Mouse (Mus musculus) bone marrow, adult 2 months (tissue): ENCODE data around the gene Cdc42bpg. TPM values are rescaled to one million over a fixed set of nuclear protein-coding genes. Genes with fewer than 3 reads are reported as not detected.

Experiments
- H3K27ac ChIP-seq: fragments of 200-500 bp; 2 replicates; pipeline ENCODE4 v1.5.1; 2012; ENCODE audit warnings: low read depth, mild to moderate bottlenecking, control low read depth, inconsistent platforms, low read length; ENCODE audit not compliant: control insufficient read depth, poor library complexity, insufficient read depth
- H3K4me1 ChIP-seq: fragments of 200-500 bp; 2 replicates; pipeline ENCODE4 v1.6.1; 2011; ENCODE audit warnings: low read length; ENCODE audit not compliant: control insufficient read depth, insufficient read depth
- H3K4me3 ChIP-seq: fragments of 200-500 bp; replicated peaks from 2 replicates; pipeline ENCODE3; 2011; ENCODE audit warnings: mild to moderate bottlenecking, low read depth, low read length, control low read depth; ENCODE audit not compliant: control insufficient read depth
- CTCF ChIP-seq: fragments of 200-500 bp; IDR thresholded peaks from 2 replicates; pipeline ENCODE4 v1.5.1; 2011; ENCODE audit warnings: low read length, control low read depth; ENCODE audit not compliant: control insufficient read depth, insufficient read depth
- POLR2A ChIP-seq: fragments of 200-500 bp; IDR thresholded peaks from 2 replicates; pipeline ENCODE4 v1.6.1; 2011; ENCODE audit warnings: low read depth, mild to moderate bottlenecking, control low read depth, low read length, borderline replicate concordance; ENCODE audit not compliant: control insufficient read depth
- WGBS: fragments of 180-500 bp; shearing (Covaris S2); methylation state at CpG from one replicate; pipeline ENCODE4 v1.1.7; 2018; 5-methylcytosine and 5-hydroxymethylcytosine counted together
- polyA plus RNA-seq: library from polyadenylated mRNA; stranded (reverse); fragments of >200 nt; gene quantifications from 2 replicates; pipeline ENCODE4 v1.2.4, GENCODE M21; 2011; ENCODE audit warnings: low replicate concordance; ENCODE audit not compliant: missing spikeins, insufficient read depth, insufficient read length

The Cdc42bpg gene
- polyA plus RNA-seq, 1 experiment: 13.6 TPM

DNA sequence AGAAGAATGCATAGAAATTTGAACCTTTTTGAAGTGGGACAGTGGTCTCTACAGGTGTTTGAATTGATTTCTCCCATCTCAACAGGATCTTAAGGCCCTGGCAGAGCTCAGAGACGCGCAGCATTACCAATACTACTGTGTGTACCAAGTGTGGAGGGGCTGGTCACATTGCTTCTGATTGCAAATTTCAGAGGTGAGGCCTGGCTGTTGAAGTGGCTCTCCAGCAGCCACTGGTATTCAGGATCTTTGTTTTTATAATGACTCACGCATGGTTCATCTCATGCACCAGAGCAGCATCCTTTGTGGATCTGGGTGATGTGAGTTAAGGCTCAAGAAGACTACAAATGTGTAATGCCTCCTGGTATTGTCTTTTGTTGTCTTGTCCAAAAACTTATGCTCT is 66.2 kb downstream of the Cdc42bpg start:
- 96% methylated on average over 3 of the region's 3 CpGs for WGBS
- TF ChIP-seq POLR2A (no peak), CTCF (no peak)
- no peak overlapping the region for H3K27ac ChIP-seq
- no peaks in the 10 kb centered on the region for H3K4me1 ChIP-seq
- no peak overlapping the region for H3K4me3 ChIP-seq

- Histone ChIP-seq H3K27ac (no peak overlapping the region), H3K4me1 (no peaks in the 10 kb centered on the region), H3K4me3 (no peak overlapping the region)
- TF ChIP-seq CTCF: peak; percentile 88
- TF ChIP-seq POLR2A: no peak
- 46% methylated on average over 12 of the region's 12 CpGs for WGBS
Observed at GRCm38 (mm10) chr19:6373539-6374400, 67.5 kb downstream of the Cdc42bpg start.

DNA sequence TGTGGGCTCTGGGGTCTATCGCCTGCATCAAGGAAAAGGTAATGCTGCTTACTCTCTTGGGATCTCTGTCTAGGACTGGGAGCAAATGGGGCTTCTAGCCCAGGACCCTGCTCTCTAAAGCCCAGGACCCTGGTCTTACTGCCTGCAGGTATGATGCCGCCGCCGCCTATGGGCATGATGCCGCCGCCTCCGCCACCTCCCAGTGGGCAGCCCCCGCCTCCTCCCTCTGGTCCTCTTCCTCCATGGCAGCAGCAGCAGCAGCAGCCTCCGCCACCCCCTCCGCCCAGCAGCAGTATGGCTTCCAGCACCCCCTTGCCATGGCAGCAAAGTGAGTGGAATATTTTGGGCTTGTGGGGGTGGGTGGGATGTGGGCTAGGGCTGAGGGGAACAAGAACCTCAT is 68.3 kb downstream of the Cdc42bpg start:
- WGBS: 98% methylated on average over 10 of the region's 10 CpGs
- Histone ChIP-seq H3K4me3 (no peak overlapping the region), H3K4me1 (no peaks in the 10 kb centered on the region), H3K27ac (no peak overlapping the region)
- TF ChIP-seq CTCF (no peak), POLR2A (no peak)

Other genes with a start within 250 kb of the Cdc42bpg start
- 29.9 and 52.5 TPM in 2 replicates for gene Mrpl49, start 248.7 kb upstream of the Cdc42bpg start, polyA plus RNA-seq
- gene Fau, start 248.6 kb upstream of the Cdc42bpg start, polyA plus RNA-seq: 2,232 and 4,155 TPM in 2 replicates
- gene Znhit2, start 245.3 kb upstream of the Cdc42bpg start, polyA plus RNA-seq: 8.4 and 14.3 TPM in 2 replicates
- 5.9 and 12.3 TPM in 2 replicates for gene Tm7sf2, start 238.1 kb upstream of the Cdc42bpg start, polyA plus RNA-seq
- 48.4 and 85.1 TPM in 2 replicates for gene Vps51, start 229.2 kb upstream of the Cdc42bpg start, polyA plus RNA-seq
- not detected in 2 replicates for gene Tmem262, start 226.4 kb upstream of the Cdc42bpg start, polyA plus RNA-seq
- gene Gm28374, start 224.2 kb upstream of the Cdc42bpg start, polyA plus RNA-seq: not detected in 2 replicates
- 12.2 and 22.8 TPM in 2 replicates for gene Zfpl1, start 221.5 kb upstream of the Cdc42bpg start, polyA plus RNA-seq
- 28.8 and 31.0 TPM in 2 replicates for gene Cdca5, start 221.5 kb upstream of the Cdc42bpg start, polyA plus RNA-seq
- 6.6 and 6.9 TPM in 2 replicates for gene AC131692.1, start 212.0 kb upstream of the Cdc42bpg start, polyA plus RNA-seq
- gene Naaladl1, start 200.7 kb upstream of the Cdc42bpg start, polyA plus RNA-seq: 5.2 and 5.3 TPM in 2 replicates
- 2.5 and 6.0 TPM in 2 replicates for gene Sac3d1, start 187.8 kb upstream of the Cdc42bpg start, polyA plus RNA-seq
- 33.2 and 38.4 TPM in 2 replicates for gene Snx15, start 178.2 kb upstream of the Cdc42bpg start, polyA plus RNA-seq
- gene Batf2, start 165.5 kb upstream of the Cdc42bpg start, polyA plus RNA-seq: 0.93 TPM in 1 of 2 replicates, not detected in the other
- gene Arl2, start 164.9 kb upstream of the Cdc42bpg start, polyA plus RNA-seq: 19.6 and 20.5 TPM in 2 replicates
- gene Majin, start 122.1 kb upstream of the Cdc42bpg start, polyA plus RNA-seq: not detected in 2 replicates
- gene Gpha2, start 80.1 kb upstream of the Cdc42bpg start, polyA plus RNA-seq: not detected in 2 replicates
- 21.0 and 43.9 TPM in 2 replicates for gene Ppp2r5b, start 70.6 kb upstream of the Cdc42bpg start, polyA plus RNA-seq
- gene Atg2a, start 64.8 kb upstream of the Cdc42bpg start, polyA plus RNA-seq: 17.0 and 36.4 TPM in 2 replicates
- gene Ehd1, start 29.7 kb upstream of the Cdc42bpg start, polyA plus RNA-seq: 40.0 and 63.1 TPM in 2 replicates
- 17.7 and 33.1 TPM in 2 replicates for gene Men1, start 28.5 kb downstream of the Cdc42bpg start, polyA plus RNA-seq
- gene Map4k2, start 34.7 kb downstream of the Cdc42bpg start, polyA plus RNA-seq: 128 and 324 TPM in 2 replicates
- 120 and 184 TPM in 2 replicates for gene Sf1, start 57.2 kb downstream of the Cdc42bpg start, polyA plus RNA-seq
- gene Pygm, start 77.9 kb downstream of the Cdc42bpg start, polyA plus RNA-seq: 3.7 and 4.3 TPM in 2 replicates
- 656 and 1,280 TPM in 2 replicates for gene Rasgrp2, start 92.9 kb downstream of the Cdc42bpg start, polyA plus RNA-seq
- gene Nrxn2, start 112.3 kb downstream of the Cdc42bpg start, polyA plus RNA-seq: 2.0 and 8.8 TPM in 2 replicates
- gene Slc22a12, start 236.6 kb downstream of the Cdc42bpg start, polyA plus RNA-seq: 1.0 TPM in 1 of 2 replicates, not detected in the other